Mouse (Mus musculus) forebrain, embryonic 11.5 days (tissue): ENCODE data around the gene Trp53. TPM values are rescaled to one million over a fixed set of nuclear protein-coding genes. Genes with fewer than 3 reads are reported as not detected.

Source experiments
- ATAC-seq: fragments of 200-750 bp; cut with Nextera tagmentation; replicated peaks from 2 replicates; pipeline ENCODE4 v1.8.0; 2017; ENCODE audit warnings: moderate TSS enrichment; ENCODE audit not compliant: low FRiP score
- DNase-seq: peaks from one replicate; pipeline ENCODE4 v3.0.0-alpha.2; 2017; ENCODE audit warnings: low spot score
- H3K27ac ChIP-seq: fragments of 300-500 bp; sonication (generic); 2 replicates; pipeline ENCODE4 v1.5.1; 2014; ENCODE audit warnings: low read depth, low read length
- H3K27me3 ChIP-seq: fragments of 300-500 bp; sonication (generic); 2 replicates; pipeline ENCODE4 v1.6.1; 2014; ENCODE audit warnings: mild to moderate bottlenecking, low read length, mixed read lengths; ENCODE audit not compliant: control insufficient read depth, insufficient read depth
- H3K36me3 ChIP-seq: fragments of 300-500 bp; sonication (generic); 2 replicates; pipeline ENCODE4 v1.6.1; 2014; ENCODE audit warnings: mild to moderate bottlenecking, low read length, moderate library complexity, mixed read lengths; ENCODE audit not compliant: control insufficient read depth, insufficient read depth
- H3K4me1 ChIP-seq: fragments of 300-500 bp; sonication (generic); replicated peaks from 2 replicates; pipeline ENCODE4 v1.6.1; 2014; ENCODE audit warnings: low read length, mixed read lengths; ENCODE audit not compliant: control insufficient read depth, insufficient read depth
- H3K4me2 ChIP-seq: fragments of 300-500 bp; sonication (generic); 2 replicates; pipeline ENCODE4 v1.6.1; 2014; ENCODE audit warnings: low read depth, mild to moderate bottlenecking, low read length, moderate library complexity, mixed read lengths; ENCODE audit not compliant: severe bottlenecking
- H3K4me3 ChIP-seq: fragments of 300-500 bp; sonication (generic); 2 replicates; pipeline ENCODE4 v1.5.1; 2014; ENCODE audit warnings: low read depth, low read length
- H3K9ac ChIP-seq: fragments of 300-500 bp; sonication (generic); 2 replicates; pipeline ENCODE4 v1.6.1; 2014; ENCODE audit warnings: low read length
- H3K9me3 ChIP-seq: fragments of 300-500 bp; sonication (generic); 2 replicates; pipeline ENCODE4 v1.6.1; 2016; ENCODE audit warnings: low read length, mixed read lengths; ENCODE audit not compliant: control insufficient read depth
- WGBS: fragments of 180-500 bp; shearing (Covaris S2); extraction: QIAGEN DNeasy Blood & Tissue Kit; methylation state at CpG from one replicate; pipeline ENCODE4 v1.1.7; 2014; 5-methylcytosine and 5-hydroxymethylcytosine counted together
- polyA plus RNA-seq: library from polyadenylated mRNA; unstranded; fragments of >200 nt; fragmentation: Nextera tagmentation; extraction: Ambion mirVana; gene quantifications from 2 replicates; pipeline ENCODE4 v1.2.1, GENCODE M21; 2014

Trp53 gene
- polyA plus RNA-seq, 1 experiment from 2014 or later, result 168 TPM

- Histone ChIP-seq H3K4me1 (peaks cover 16% of the 10 kb centered on the region), H3K4me2 (no peak overlapping the region), H3K27ac (no peak overlapping the region), H3K27me3 (no peaks in the 10 kb centered on the region), H3K9ac (no peak overlapping the region), H3K9me3 (no peaks in the 10 kb centered on the region), H3K4me3 (no peak overlapping the region), H3K36me3 (peaks cover 3% of the 10 kb centered on the region; the same call in 1 of the 2 replicates)
- WGBS, result 81% methylated on average over 5 of the region's 5 CpGs
- DNase-seq, result no peak
- no peak for ATAC-seq
Observed at GRCm38 (mm10) chr11:69576307-69576706, 3.9 kb upstream of the Trp53 start.

GRCm38 (mm10) chr11:69578301-69578700 is 1.9 kb upstream of the Trp53 start:
- Histone ChIP-seq H3K9ac (peak overlapping the region; percentile 88), H3K9me3 (no peaks in the 10 kb centered on the region), H3K36me3 (peaks cover 3% of the 10 kb centered on the region; the same call in 1 of the 2 replicates), H3K4me1 (peaks cover 16% of the 10 kb centered on the region), H3K27ac (no peak overlapping the region), H3K4me3 (peak overlapping the region; percentile 81), H3K4me2 (peak overlapping the region; percentile 67), H3K27me3 (no peaks in the 10 kb centered on the region)
- WGBS, result 14% methylated on average over 15 of the region's 15 CpGs
- ATAC-seq, result no peak
- no peak for DNase-seq

DNA sequence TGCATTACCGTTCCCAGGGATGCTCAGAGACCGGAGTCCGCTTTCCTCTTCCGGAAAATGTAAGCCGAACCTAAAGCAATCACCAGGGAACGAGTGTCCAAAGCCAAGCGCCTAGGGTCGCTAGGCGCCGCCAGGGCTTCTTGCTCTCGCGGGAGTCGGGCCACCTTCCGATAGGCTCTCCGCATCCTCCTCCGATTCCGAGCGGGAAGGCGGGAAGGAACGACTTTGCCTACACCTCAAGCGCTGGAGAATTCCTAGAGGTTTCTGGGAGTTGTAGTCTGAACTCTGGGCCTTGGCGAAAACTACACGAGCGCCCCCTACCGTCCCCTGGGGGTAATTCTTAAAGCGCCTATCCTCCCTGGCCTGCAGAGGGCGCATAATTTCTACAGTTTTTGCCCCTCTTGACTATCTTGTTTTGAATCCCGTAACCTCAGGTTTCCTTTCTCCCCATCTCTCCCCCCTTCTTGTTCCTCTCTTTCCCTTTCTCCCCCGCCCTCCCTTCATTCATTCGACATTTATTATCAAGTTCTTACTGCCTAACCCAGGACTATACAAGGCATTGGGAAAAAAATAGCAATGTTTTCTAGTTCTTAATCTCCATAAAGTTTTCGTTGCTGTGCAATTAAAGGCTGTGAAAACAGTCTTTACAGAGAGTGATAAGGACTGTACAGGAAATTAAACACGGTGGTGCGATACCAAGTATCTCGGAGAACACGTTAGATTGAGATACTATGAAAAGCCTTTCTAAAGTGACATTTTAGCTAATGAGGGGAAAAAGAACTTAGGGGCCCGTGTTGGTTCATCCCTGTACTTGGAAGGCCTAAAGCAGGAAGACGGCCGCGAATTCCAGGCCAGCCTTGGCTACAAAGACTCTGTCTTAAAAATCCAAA is 786 bp upstream of the Trp53 start:
- H3K9ac ChIP-seq, result peak overlapping the region; percentile 88
- 3% methylated on average over 39 of the region's 39 CpGs for WGBS
- peak overlapping the region; percentile 81 for H3K4me3 ChIP-seq
- H3K36me3 ChIP-seq, result 0 out of 2 replicates have a peak, but pooled peaks cover 3% of the 10 kb centered on the region
- ATAC-seq, result peak; percentile 86
- H3K4me1 ChIP-seq, result peaks cover 16% of the 10 kb centered on the region
- H3K9me3 ChIP-seq, result no peaks in the 10 kb centered on the region
- DNase-seq, result peak; percentile 98
- H3K27me3 ChIP-seq, result no peaks in the 10 kb centered on the region
- H3K27ac ChIP-seq, result peak overlapping the region; percentile 73; the same call in 1 of the 2 replicates
- peak overlapping the region; percentile 69 for H3K4me2 ChIP-seq

DNA sequence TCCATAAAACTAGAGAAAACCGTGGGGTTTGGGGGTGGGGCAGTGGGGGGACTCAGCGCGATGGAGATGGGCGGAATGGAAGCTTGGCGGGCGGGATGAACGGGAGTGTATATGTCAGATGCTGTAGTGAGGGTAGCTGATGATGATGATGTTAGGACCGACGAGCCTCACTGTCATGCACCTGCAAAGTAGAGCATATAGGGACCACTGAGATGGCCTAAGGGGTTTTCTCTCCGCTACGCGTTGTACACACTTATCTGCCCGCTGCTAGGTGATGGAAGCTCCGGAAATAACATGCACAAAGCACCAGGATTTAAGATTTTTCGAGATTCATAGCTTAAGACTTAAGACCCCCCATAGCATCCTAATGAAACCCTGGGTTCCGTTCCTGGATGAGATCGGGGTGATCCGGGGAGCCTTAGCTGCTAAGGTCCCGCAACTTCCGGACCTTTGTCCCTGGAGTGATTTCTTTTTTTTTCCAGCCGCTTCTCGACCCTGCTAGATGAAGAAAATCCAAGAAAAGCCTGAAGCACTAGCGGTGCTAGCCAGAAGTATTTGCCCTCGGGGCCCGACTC is 500 bp downstream of the Trp53 start:
- under 1% methylated on average over 25 of the region's 25 CpGs for WGBS
- peak overlapping the region; percentile 81 for H3K4me3 ChIP-seq
- H3K27me3 ChIP-seq, result no peaks in the 10 kb centered on the region
- peak overlapping the region; percentile 77 for H3K9ac ChIP-seq
- H3K9me3 ChIP-seq, result no peaks in the 10 kb centered on the region
- H3K4me2 ChIP-seq, result peak overlapping the region; percentile 69
- H3K27ac ChIP-seq, result peak overlapping the region; percentile 84
- ATAC-seq (0 out of 2 replicates have a peak, but pooled peaks have one; percentile 3), DNase-seq (no peak)
- no peaks in the 10 kb centered on the region for H3K36me3 ChIP-seq
- peaks cover 16% of the 10 kb centered on the region for H3K4me1 ChIP-seq

DNA sequence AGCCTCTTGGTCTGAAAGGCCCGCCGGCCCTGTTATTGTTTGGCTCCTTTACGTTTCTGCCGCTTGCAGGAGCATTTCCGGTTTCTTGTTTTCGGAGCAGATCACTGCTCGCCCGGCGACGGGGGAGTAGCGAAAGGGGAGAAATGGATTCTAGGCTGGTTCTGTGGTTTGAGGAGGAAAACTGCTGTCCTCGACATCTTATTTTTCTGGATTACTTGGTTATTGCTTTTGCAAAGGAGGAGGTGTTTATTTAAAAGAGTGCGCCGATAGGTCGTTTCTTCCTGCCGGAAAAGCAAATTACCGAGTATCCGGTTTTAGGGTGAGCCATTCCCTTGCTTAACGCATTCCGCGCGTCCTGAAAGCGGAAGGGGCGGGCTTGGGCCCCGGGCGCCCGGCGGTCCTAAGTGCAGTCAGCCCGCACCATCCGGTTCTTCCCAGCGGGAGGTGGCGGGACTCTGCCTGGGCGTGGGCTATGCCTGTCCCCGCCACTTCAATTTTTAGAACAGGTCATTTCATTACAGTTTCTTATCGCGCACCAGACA is 1.1 kb downstream of the Trp53 start:
- peak; percentile 80 for ATAC-seq
- Histone ChIP-seq H3K9ac (peak overlapping the region; percentile 77), H3K27me3 (no peaks in the 10 kb centered on the region), H3K4me3 (peak overlapping the region; percentile 81), H3K4me1 (peaks cover 15% of the 10 kb centered on the region), H3K9me3 (no peaks in the 10 kb centered on the region), H3K36me3 (no peaks in the 10 kb centered on the region), H3K4me2 (peak overlapping the region; percentile 69), H3K27ac (peak overlapping the region; percentile 84)
- WGBS, result under 1% methylated on average over 36 of the region's 36 CpGs
- peak; percentile 94 for DNase-seq

- Histone ChIP-seq H3K27ac (peak overlapping the region; percentile 84; the same call in 1 of the 2 replicates), H3K27me3 (no peaks in the 10 kb centered on the region), H3K9me3 (no peaks in the 10 kb centered on the region), H3K4me1 (peaks cover 13% of the 10 kb centered on the region), H3K9ac (peak overlapping the region; percentile 77), H3K4me3 (peak overlapping the region; percentile 81), H3K4me2 (peak overlapping the region; percentile 69), H3K36me3 (no peaks in the 10 kb centered on the region)
- 1% methylated on average over 8 of the region's 8 CpGs for WGBS
- DNase-seq (no peak), ATAC-seq (no peak)
Observed at GRCm38 (mm10) chr11:69581814-69582213, 1.7 kb downstream of the Trp53 start.

GRCm38 (mm10) chr11:69582230-69582805 is 2.2 kb downstream of the Trp53 start:
- no peaks in the 10 kb centered on the region for H3K36me3 ChIP-seq
- H3K27ac ChIP-seq, result no peak overlapping the region
- H3K4me1 ChIP-seq, result peaks cover 9% of the 10 kb centered on the region
- WGBS, result 67% methylated on average over 9 of the region's 9 CpGs
- no peak overlapping the region for H3K9ac ChIP-seq
- ATAC-seq (no peak), DNase-seq (no peak)
- H3K9me3 ChIP-seq, result no peaks in the 10 kb centered on the region
- peak overlapping the region; percentile 81 for H3K4me3 ChIP-seq
- H3K27me3 ChIP-seq, result no peaks in the 10 kb centered on the region
- H3K4me2 ChIP-seq, result peak overlapping the region; percentile 69

DNA sequence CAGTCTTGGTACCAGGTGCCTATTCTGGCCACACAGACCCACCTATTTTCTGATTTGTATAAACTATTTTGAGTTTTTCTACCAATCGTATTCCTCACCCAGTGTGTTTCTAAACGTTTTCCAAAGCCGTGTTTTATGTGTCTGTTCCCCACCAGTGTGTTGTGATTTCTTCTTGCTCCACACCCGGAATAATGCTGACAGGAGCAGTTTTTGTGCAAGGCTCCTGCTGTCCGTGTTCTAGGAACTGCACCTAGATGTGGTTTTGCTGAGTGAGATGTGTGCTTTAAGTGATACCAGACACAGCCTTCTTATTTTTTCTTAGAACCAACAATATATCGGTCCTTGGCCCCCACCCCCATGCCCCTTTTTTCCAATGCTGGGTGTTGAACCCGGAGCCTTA is 3.8 kb downstream of the Trp53 start:
- WGBS, result 92% methylated on average over 7 of the region's 7 CpGs
- Histone ChIP-seq H3K27me3 (no peaks in the 10 kb centered on the region), H3K4me3 (no peak overlapping the region), H3K4me2 (no peak overlapping the region), H3K36me3 (peaks cover under 1% of the 10 kb centered on the region; the same call in 1 of the 2 replicates), H3K9ac (no peak overlapping the region), H3K27ac (no peak overlapping the region), H3K4me1 (no peaks in the 10 kb centered on the region; the same call in 1 of the 2 replicates), H3K9me3 (no peaks in the 10 kb centered on the region)
- no peak for DNase-seq
- ATAC-seq, result no peak
